Mouse (Mus musculus): ENCODE measurements around the gene Gm26938. TPM values are rescaled to one million over a fixed set of nuclear protein-coding genes. Genes with fewer than 3 reads are reported as not detected.

The Gm26938 gene
- polyA plus RNA-seq, 1 experiment from 2014 or later: not detected

GRCm38 (mm10) chr5:139799801-139800590 is 26.2 kb downstream of the Gm26938 start:
- Histone ChIP-seq H3K27ac (no peak overlapping the region), H3K36me3 (peaks cover 22% of the 10 kb centered on the region), H3K4me1 (peaks cover 50% of the 10 kb centered on the region), H3K27me3 (no peaks in the 10 kb centered on the region), H3K4me3 (no peak overlapping the region), H3K4me2 (no peak overlapping the region), H3K9ac (no peak overlapping the region), H3K9me3 (no peaks in the 10 kb centered on the region)
- ATAC-seq (ENCODE audit: insufficient number of reproducible peaks, low FRiP score, low TSS enrichment, low read depth): no peak
- 93% methylated on average over 33 of the region's 33 CpGs for WGBS

- Histone ChIP-seq H3K36me3 (peaks cover 22% of the 10 kb centered on the region), H3K4me1 (peaks cover 53% of the 10 kb centered on the region), H3K4me3 (no peak overlapping the region), H3K9ac (no peak overlapping the region), H3K4me2 (no peak overlapping the region), H3K9me3 (no peaks in the 10 kb centered on the region), H3K27me3 (no peaks in the 10 kb centered on the region), H3K27ac (no peak overlapping the region)
- 84% methylated on average over 9 of the region's 9 CpGs for WGBS
- ATAC-seq (ENCODE audit: insufficient number of reproducible peaks, low FRiP score, low TSS enrichment, low read depth): no peak
Measured at GRCm38 (mm10) chr5:139799041-139799440, 27.2 kb downstream of the Gm26938 start.

- Histone ChIP-seq H3K36me3 (peaks cover 22% of the 10 kb centered on the region), H3K4me3 (no peak overlapping the region), H3K4me2 (peak overlapping the region; percentile 27), H3K9ac (peak overlapping the region; percentile 26; the same call in 1 of the 2 replicates), H3K27ac (0 out of 2 replicates have a peak overlapping the region, but pooled peaks have one; percentile 5), H3K9me3 (no peaks in the 10 kb centered on the region), H3K4me1 (peaks cover 53% of the 10 kb centered on the region), H3K27me3 (no peaks in the 10 kb centered on the region)
- 33% methylated on average over 12 of the region's 12 CpGs for WGBS
- no peak for ATAC-seq (ENCODE audit: insufficient number of reproducible peaks, low FRiP score, low TSS enrichment, low read depth)
Measured at GRCm38 (mm10) chr5:139798168-139798900, 27.9 kb downstream of the Gm26938 start.

GRCm38 (mm10) chr5:139797473-139798167 is 28.6 kb downstream of the Gm26938 start:
- H3K27ac ChIP-seq: peak overlapping the region; percentile 75
- H3K9ac ChIP-seq: peak overlapping the region; percentile 26; the same call in 1 of the 2 replicates
- H3K4me3 ChIP-seq: no peak overlapping the region
- WGBS: 39% methylated on average over 11 of the region's 11 CpGs
- peaks cover 22% of the 10 kb centered on the region for H3K36me3 ChIP-seq
- no peaks in the 10 kb centered on the region for H3K9me3 ChIP-seq
- ATAC-seq (ENCODE audit: insufficient number of reproducible peaks, low FRiP score, low TSS enrichment, low read depth): no peak
- H3K4me1 ChIP-seq: peaks cover 55% of the 10 kb centered on the region
- no peaks in the 10 kb centered on the region for H3K27me3 ChIP-seq
- peak overlapping the region; percentile 34 for H3K4me2 ChIP-seq

- Histone ChIP-seq H3K9ac (0 out of 2 replicates have a peak overlapping the region, but pooled peaks have one; percentile 17), H3K4me1 (peaks cover 61% of the 10 kb centered on the region), H3K27ac (peak overlapping the region; percentile 75), H3K27me3 (no peaks in the 10 kb centered on the region), H3K4me2 (peak overlapping the region; percentile 34), H3K9me3 (no peaks in the 10 kb centered on the region), H3K4me3 (peak overlapping the region; percentile 15), H3K36me3 (peaks cover 22% of the 10 kb centered on the region)
- 10% methylated on average over 13 of the region's 13 CpGs for WGBS
- ATAC-seq (ENCODE audit: insufficient number of reproducible peaks, low FRiP score, low TSS enrichment, low read depth): peak; percentile 57; the same call in 1 of the 2 replicates
Measured at GRCm38 (mm10) chr5:139796900-139797299, 29.3 kb downstream of the Gm26938 start.

- Histone ChIP-seq H3K36me3 (peaks cover 17% of the 10 kb centered on the region), H3K4me3 (0 out of 2 replicates have a peak overlapping the region, but pooled peaks have one; percentile 15), H3K27ac (peak overlapping the region; percentile 75; the same call in 1 of the 2 replicates), H3K9ac (no peak overlapping the region), H3K4me2 (peak overlapping the region; percentile 34; the same call in 1 of the 2 replicates), H3K27me3 (no peaks in the 10 kb centered on the region), H3K9me3 (no peaks in the 10 kb centered on the region), H3K4me1 (peaks cover 66% of the 10 kb centered on the region)
- no peak for ATAC-seq (ENCODE audit: insufficient number of reproducible peaks, low FRiP score, low TSS enrichment, low read depth)
- WGBS: 71% methylated on average over 9 of the region's 9 CpGs
Measured at GRCm38 (mm10) chr5:139796001-139796620, 30.1 kb downstream of the Gm26938 start.

- peaks cover 70% of the 10 kb centered on the region for H3K4me1 ChIP-seq
- no peak overlapping the region for H3K4me3 ChIP-seq
- ATAC-seq (ENCODE audit: insufficient number of reproducible peaks, low FRiP score, low TSS enrichment, low read depth): no peak
- no peaks in the 10 kb centered on the region for H3K9me3 ChIP-seq
- H3K27me3 ChIP-seq: no peaks in the 10 kb centered on the region
- no peak overlapping the region for H3K9ac ChIP-seq
- H3K27ac ChIP-seq: no peak overlapping the region
- WGBS: 58% methylated on average over 10 of the region's 10 CpGs
- no peak overlapping the region for H3K4me2 ChIP-seq
- peaks cover 5% of the 10 kb centered on the region for H3K36me3 ChIP-seq
Measured at GRCm38 (mm10) chr5:139794938-139795337, 31.3 kb downstream of the Gm26938 start.

- H3K36me3 ChIP-seq: no peaks in the 10 kb centered on the region
- H3K4me3 ChIP-seq: no peak overlapping the region
- H3K27ac ChIP-seq: no peak overlapping the region
- H3K27me3 ChIP-seq: no peaks in the 10 kb centered on the region
- 69% methylated on average over 5 of the region's 5 CpGs for WGBS
- no peak for ATAC-seq (ENCODE audit: insufficient number of reproducible peaks, low FRiP score, low TSS enrichment, low read depth)
- peaks cover 70% of the 10 kb centered on the region for H3K4me1 ChIP-seq
- no peak overlapping the region for H3K9ac ChIP-seq
- H3K4me2 ChIP-seq: no peak overlapping the region
- no peaks in the 10 kb centered on the region for H3K9me3 ChIP-seq
Measured at GRCm38 (mm10) chr5:139794137-139794536, 32.1 kb downstream of the Gm26938 start.

GRCm38 (mm10) chr5:139793338-139794089 is 32.7 kb downstream of the Gm26938 start:
- Histone ChIP-seq H3K27ac (peak overlapping the region; percentile 51; the same call in 1 of the 2 replicates), H3K9me3 (no peaks in the 10 kb centered on the region), H3K9ac (no peak overlapping the region), H3K36me3 (no peaks in the 10 kb centered on the region), H3K4me2 (peak overlapping the region; percentile 100; the same call in 1 of the 2 replicates), H3K4me1 (peaks cover 68% of the 10 kb centered on the region), H3K4me3 (peak overlapping the region; percentile 2; the same call in 1 of the 2 replicates), H3K27me3 (no peaks in the 10 kb centered on the region)
- no peak for ATAC-seq (ENCODE audit: insufficient number of reproducible peaks, low FRiP score, low TSS enrichment, low read depth)
- 42% methylated on average over 11 of the region's 11 CpGs for WGBS

GRCm38 (mm10) chr5:139792966-139793337 is 33.3 kb downstream of the Gm26938 start:
- Histone ChIP-seq H3K36me3 (no peaks in the 10 kb centered on the region), H3K27me3 (no peaks in the 10 kb centered on the region), H3K27ac (peak overlapping the region; percentile 51; the same call in 1 of the 2 replicates), H3K4me3 (peak overlapping the region; percentile 2; the same call in 1 of the 2 replicates), H3K4me2 (peak overlapping the region; percentile 100; the same call in 1 of the 2 replicates), H3K4me1 (peaks cover 63% of the 10 kb centered on the region), H3K9ac (no peak overlapping the region), H3K9me3 (no peaks in the 10 kb centered on the region)
- ATAC-seq (ENCODE audit: insufficient number of reproducible peaks, low FRiP score, low TSS enrichment, low read depth): no peak
- WGBS: 39% methylated on average over 3 of the region's 3 CpGs

Data from limb, embryonic 15.5 days (tissue).